Mouse (Mus musculus) kidney, adult 2 months (tissue): Measurements from ENCODE around the gene Luc7l. TPM values are rescaled to one million over a fixed set of nuclear protein-coding genes. Genes with fewer than 3 reads are reported as not detected.
A peak's percentile ranks its signal among the peaks of the same experiment; 100 is the strongest.

ENCODE experiments used
- DNase-seq: peaks from one replicate; pipeline ENCODE4 v3.0.0; 2021
- H3K27ac ChIP-seq: fragments of 200-500 bp; 2 replicates; pipeline ENCODE4 v1.5.1; 2012; ENCODE audit warnings: low read depth, low read length, control low read depth, inconsistent platforms; ENCODE audit not compliant: insufficient read depth
- H3K27me3 ChIP-seq: fragments of 200-500 bp; replicated peaks from 2 replicates; pipeline ENCODE4 v1.6.1; 2012; ENCODE audit warnings: mild to moderate bottlenecking, moderate library complexity, low read length, inconsistent platforms; ENCODE audit not compliant: control insufficient read depth, insufficient read depth
- H3K36me3 ChIP-seq: fragments of 200-500 bp; 2 replicates; pipeline ENCODE4 v1.6.1; 2012; ENCODE audit warnings: mild to moderate bottlenecking, moderate library complexity, low read length, inconsistent platforms; ENCODE audit not compliant: control insufficient read depth, insufficient read depth
- H3K4me1 ChIP-seq: fragments of 200-500 bp; 2 replicates; pipeline ENCODE4 v1.6.1; 2011; ENCODE audit warnings: low read length; ENCODE audit not compliant: control insufficient read depth, insufficient read depth
- H3K4me3 ChIP-seq: fragments of 200-500 bp; 2 replicates; pipeline ENCODE4 v1.5.1; 2011; ENCODE audit warnings: mild to moderate bottlenecking, low read depth, low read length, control low read depth; ENCODE audit not compliant: insufficient read depth
- CTCF ChIP-seq: fragments of 200-500 bp; conservative IDR thresholded peaks from 2 replicates; pipeline ENCODE4 v1.5.1; 2011; ENCODE audit warnings: low read depth, mild to moderate bottlenecking, control low read depth, low read length, moderate library complexity, mixed read lengths; ENCODE audit not compliant: insufficient read depth, insufficient read length
- POLR2A ChIP-seq: fragments of 200-500 bp; IDR thresholded peaks from one replicate; pipeline ENCODE4 v1.6.1; 2011; ENCODE audit warnings: low read depth, low read length, control low read depth
- WGBS: fragments of 180-500 bp; shearing (Covaris S2); methylation state at CpG from one replicate; pipeline ENCODE4 v1.1.7; 2018; 5-methylcytosine and 5-hydroxymethylcytosine counted together
- polyA plus RNA-seq: library from polyadenylated mRNA; depleted of rRNA; stranded (reverse); fragments of >200 nt; gene quantifications from 2 replicates; pipeline ENCODE4 v1.2.3, GENCODE M21; 2012; rRNA removed

Luc7l gene
- polyA plus RNA-seq, result 16.0 and 17.5 TPM in 2 replicates

GRCm38 (mm10) chr17:26252539-26253251 lies at the start of gene Luc7l:
Gene Luc7l, plus strand, starts transcription at chr17:26252896.
- TF ChIP-seq CTCF (no peak), POLR2A (peak; percentile 49)
- peak; percentile 98 for DNase-seq
- Histone ChIP-seq H3K4me3 (peak within 1 kb of the TSS; percentile 79), H3K4me1 (peaks cover 3% of the 10 kb centered on the region; the same call in 1 of the 2 replicates), H3K27me3 (no peaks in the 10 kb centered on the region), H3K36me3 (no peaks in the 10 kb centered on the region), H3K27ac (peak within 1 kb of the TSS; percentile 84)
- WGBS, result under 1% methylated on average over 43 of the region's 43 CpGs

DNA sequence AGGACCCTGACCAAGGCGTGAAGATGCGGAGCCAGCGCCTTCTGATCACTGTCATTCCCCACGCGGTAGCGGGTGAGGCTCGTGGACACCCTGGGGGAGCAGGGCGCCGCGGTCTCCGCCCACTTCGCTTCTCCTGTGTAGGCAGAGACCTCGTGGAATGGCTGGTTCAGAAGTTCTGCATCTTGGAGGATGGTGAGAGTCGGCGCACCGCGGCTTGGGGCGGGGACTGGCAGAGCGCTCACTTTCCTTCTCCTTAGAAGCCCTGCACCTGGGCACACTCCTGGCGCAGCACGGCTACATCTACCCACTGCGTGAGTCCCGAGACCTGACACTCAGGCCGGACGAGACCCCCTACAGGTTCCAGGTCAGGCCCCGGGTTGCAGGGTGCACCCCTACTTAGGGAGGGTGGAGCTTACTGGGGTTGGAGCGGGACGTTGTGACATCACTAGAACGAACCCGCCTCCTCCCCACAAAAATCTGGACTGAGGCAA lies 49.3 kb upstream of the Luc7l start:
- peak; percentile 43 for DNase-seq
- WGBS, result 2% methylated on average over 30 of the region's 30 CpGs
- Histone ChIP-seq H3K4me3 (peak overlapping the region; percentile 60), H3K27me3 (no peaks in the 10 kb centered on the region), H3K36me3 (no peaks in the 10 kb centered on the region), H3K4me1 (0 out of 2 replicates have a peak, but pooled peaks cover 7% of the 10 kb centered on the region), H3K27ac (no peak overlapping the region)
- TF ChIP-seq CTCF (no peak), POLR2A (no peak)

GRCm38 (mm10) chr17:26204766-26205165 lies 47.9 kb upstream of the Luc7l start:
- TF ChIP-seq CTCF, result no peak
- TF ChIP-seq POLR2A, result no peak
- 0 out of 2 replicates have a peak, but pooled peaks cover 7% of the 10 kb centered on the region for H3K4me1 ChIP-seq
- H3K27me3 ChIP-seq, result no peaks in the 10 kb centered on the region
- H3K27ac ChIP-seq, result no peak overlapping the region
- H3K36me3 ChIP-seq, result no peaks in the 10 kb centered on the region
- H3K4me3 ChIP-seq, result no peak overlapping the region
- WGBS, result 38% methylated on average over 11 of the region's 11 CpGs
- DNase-seq, result no peak

- H3K4me1 ChIP-seq, result 0 out of 2 replicates have a peak, but pooled peaks cover 7% of the 10 kb centered on the region
- no peak overlapping the region for H3K27ac ChIP-seq
- H3K36me3 ChIP-seq, result no peaks in the 10 kb centered on the region
- WGBS, result 69% methylated on average over 1 of the region's 1 CpGs
- H3K4me3 ChIP-seq, result no peak overlapping the region
- no peak for DNase-seq
- TF ChIP-seq CTCF (no peak), POLR2A (no peak)
- H3K27me3 ChIP-seq, result no peaks in the 10 kb centered on the region
Measured at GRCm38 (mm10) chr17:26206392-26206791, 46.3 kb upstream of the Luc7l start.

DNA sequence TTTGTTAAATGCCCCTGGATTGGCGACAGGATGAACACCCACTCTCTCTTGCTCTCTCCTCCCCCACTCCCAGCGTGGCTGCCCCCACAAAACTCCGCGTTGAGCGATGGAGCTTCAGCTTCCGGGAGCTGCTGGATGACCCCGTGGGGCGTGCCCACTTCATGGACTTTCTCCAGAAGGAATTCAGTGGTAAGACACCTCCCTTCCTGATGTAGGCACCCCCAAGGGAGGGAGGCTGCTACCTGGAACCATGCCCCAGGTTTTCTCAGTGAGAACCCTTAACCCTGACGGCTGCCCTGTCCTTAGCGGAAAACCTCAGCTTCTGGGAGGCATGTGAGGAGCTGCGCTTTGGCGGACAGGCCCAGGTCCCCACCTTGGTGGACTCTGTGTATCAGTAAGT lies 45.0 kb upstream of the Luc7l start, which contains the start of gene Arhgdig:
Arhgdig (minus strand) TSS at position 101 of the 400 bp plus-strand sequence.
- WGBS, result 80% methylated on average over 12 of the region's 12 CpGs
- Histone ChIP-seq H3K27me3 (no peaks in the 10 kb centered on the region), H3K27ac (no peak within 1 kb of the TSS), H3K4me3 (no peak within 1 kb of the TSS), H3K36me3 (no peaks in the 10 kb centered on the region), H3K4me1 (0 out of 2 replicates have a peak, but pooled peaks cover 5% of the 10 kb centered on the region)
- DNase-seq, result no peak
- TF ChIP-seq POLR2A, result no peak
- TF ChIP-seq CTCF, result no peak

GRCm38 (mm10) chr17:26212241-26212640 lies 40.5 kb upstream of the Luc7l start:
- 81% methylated on average over 7 of the region's 7 CpGs for WGBS
- Histone ChIP-seq H3K27me3 (no peaks in the 10 kb centered on the region), H3K36me3 (no peaks in the 10 kb centered on the region; the same call in 1 of the 2 replicates), H3K27ac (no peak overlapping the region; the same call in 1 of the 2 replicates), H3K4me3 (no peak overlapping the region), H3K4me1 (no peaks in the 10 kb centered on the region)
- DNase-seq, result no peak
- TF ChIP-seq POLR2A (no peak), CTCF (no peak)

DNA sequence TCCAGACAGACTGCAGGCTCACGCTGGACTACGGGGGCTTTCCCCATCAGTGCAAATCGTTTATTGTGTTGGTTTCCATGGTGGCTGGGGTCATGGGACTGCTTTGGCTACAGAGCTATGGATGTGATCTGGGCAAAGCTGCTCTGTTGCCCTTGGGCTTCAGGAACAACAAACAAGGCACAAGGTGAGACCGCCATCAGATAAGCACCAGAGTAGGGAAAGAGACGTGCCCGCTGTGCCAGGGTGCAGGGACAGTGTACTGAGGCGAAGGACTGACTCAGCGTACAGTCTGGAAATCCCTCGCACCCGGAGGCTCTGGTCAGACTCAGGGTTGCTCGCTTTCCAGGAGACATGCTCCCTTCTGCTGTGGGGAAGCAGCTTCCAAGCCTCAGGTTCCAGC lies 40.0 kb upstream of the Luc7l start:
- peak overlapping the region; percentile 43; the same call in 1 of the 2 replicates for H3K27ac ChIP-seq
- peak; percentile 18 for DNase-seq
- TF ChIP-seq CTCF, result no peak
- no peaks in the 10 kb centered on the region for H3K4me1 ChIP-seq
- no peak overlapping the region for H3K4me3 ChIP-seq
- WGBS, result 79% methylated on average over 11 of the region's 11 CpGs
- no peaks in the 10 kb centered on the region for H3K27me3 ChIP-seq
- H3K36me3 ChIP-seq, result no peaks in the 10 kb centered on the region; the same call in 1 of the 2 replicates
